Mouse (Mus musculus): ENCODE results near the gene Alk.

The Alk gene

GRCm38 (mm10) chr17:72368991-72369390 is 235.4 kb downstream of the Alk start:
- DNase-seq: no peak

- no peak for DNase-seq
These were observed 241.5 kb downstream of the Alk start for GRCm38 (mm10) chr17:72362811-72363496.

- no peak for DNase-seq
These were observed 242.5 kb downstream of the Alk start for GRCm38 (mm10) chr17:72361961-72362360.

GRCm38 (mm10) chr17:72356759-72357302 is 247.6 kb downstream of the Alk start:
- no peak for DNase-seq

GRCm38 (mm10) chr17:72339437-72339836 is 265.0 kb downstream of the Alk start:
- DNase-seq: no peak

GRCm38 (mm10) chr17:72332909-72333308 is 271.5 kb downstream of the Alk start:
- DNase-seq: no peak

- no peak for DNase-seq
These were observed 278.5 kb downstream of the Alk start for GRCm38 (mm10) chr17:72325941-72326340.

- no peak for DNase-seq
These were observed 284.9 kb downstream of the Alk start for GRCm38 (mm10) chr17:72319576-72319975.

GRCm38 (mm10) chr17:72299651-72300050 is 304.8 kb downstream of the Alk start:
- no peak for DNase-seq

- no peak for DNase-seq
These were observed 308.1 kb downstream of the Alk start for GRCm38 (mm10) chr17:72296349-72296748.

GRCm38 (mm10) chr17:72293267-72293580 is 311.2 kb downstream of the Alk start:
- no peak for DNase-seq

GRCm38 (mm10) chr17:72292444-72293266 is 311.8 kb downstream of the Alk start:
- DNase-seq: no peak

GRCm38 (mm10) chr17:72285961-72286360 is 318.5 kb downstream of the Alk start:
- DNase-seq: no peak

GRCm38 (mm10) chr17:72278296-72278695 is 326.1 kb downstream of the Alk start:
- no peak for DNase-seq

- DNase-seq: no peak
These were observed 327.6 kb downstream of the Alk start for GRCm38 (mm10) chr17:72276778-72277177.

GRCm38 (mm10) chr17:72275391-72275904 is 329.0 kb downstream of the Alk start:
- DNase-seq: no peak

- DNase-seq: no peak
These were observed 330.2 kb downstream of the Alk start for GRCm38 (mm10) chr17:72274205-72274604.

- no peak for DNase-seq
These were observed 332.8 kb downstream of the Alk start for GRCm38 (mm10) chr17:72271640-72272039.

GRCm38 (mm10) chr17:72268529-72268928 is 335.9 kb downstream of the Alk start:
- DNase-seq: no peak

GRCm38 (mm10) chr17:72265171-72266022 is 339.0 kb downstream of the Alk start:
- DNase-seq: no peak

- no peak for DNase-seq
These were observed 351.0 kb downstream of the Alk start for GRCm38 (mm10) chr17:72253411-72253810.

- DNase-seq: no peak
These were observed 352.9 kb downstream of the Alk start for GRCm38 (mm10) chr17:72251554-72251953.

All from cerebellum, adult 11-12 months (tissue).